Mouse (Mus musculus): ENCODE data around the gene Myo1e. TPM values are rescaled to one million over a fixed set of nuclear protein-coding genes. Genes with fewer than 3 reads are reported as not detected.
A peak's percentile ranks its signal among the peaks of the same experiment; 100 is the strongest.
"Not testable (repeated sequence)": the region's sequence is repeated elsewhere in the genome, so short reads cannot be mapped to it uniquely, and the experiment has no call there.

The Myo1e gene
- total RNA-seq, 4 experiments from 2014 or later: 23.3 to 30.4 (median 30.2) TPM

DNA sequence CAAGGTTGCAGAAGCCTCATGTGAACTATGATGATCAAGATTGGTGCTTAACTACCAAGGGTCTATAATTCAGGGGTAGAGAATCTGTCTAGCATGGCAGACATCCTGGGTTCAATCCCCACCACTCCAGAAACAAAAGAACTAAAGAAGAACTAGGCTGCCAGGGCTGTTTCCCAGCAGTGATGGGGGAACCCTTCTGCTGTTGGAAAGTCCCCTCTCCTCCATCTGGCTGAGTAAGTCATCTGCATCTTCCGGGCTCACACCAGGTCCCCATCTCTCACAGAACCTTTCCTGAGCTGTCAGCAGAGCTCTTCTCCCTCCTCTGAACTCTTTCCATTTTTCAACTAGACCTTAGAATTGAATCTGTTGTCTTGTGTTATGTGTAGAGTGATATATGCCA lies 45.9 kb downstream of the Myo1e start:
- no peak for DNase-seq

DNA sequence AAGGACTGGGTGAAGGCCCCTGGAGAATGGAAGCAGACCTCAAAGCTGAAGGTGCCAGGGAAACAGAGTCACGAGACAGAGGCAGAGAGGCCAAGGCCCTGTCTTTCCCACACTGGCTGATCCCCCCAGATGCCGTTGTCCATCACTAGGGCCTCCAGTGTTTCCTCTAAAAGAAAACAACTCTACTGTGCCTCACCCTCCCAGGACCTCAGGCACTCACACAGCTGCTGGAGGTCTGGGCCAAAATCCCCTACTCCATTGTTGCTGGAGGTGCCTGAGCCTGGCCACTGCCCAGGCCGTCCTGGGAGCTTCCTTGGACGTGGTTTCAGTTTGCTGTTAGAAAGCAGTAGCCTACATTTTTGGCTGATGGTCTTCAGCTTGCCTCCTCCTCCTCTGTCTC lies 47.9 kb downstream of the Myo1e start:
- DNase-seq: no peak

DNA sequence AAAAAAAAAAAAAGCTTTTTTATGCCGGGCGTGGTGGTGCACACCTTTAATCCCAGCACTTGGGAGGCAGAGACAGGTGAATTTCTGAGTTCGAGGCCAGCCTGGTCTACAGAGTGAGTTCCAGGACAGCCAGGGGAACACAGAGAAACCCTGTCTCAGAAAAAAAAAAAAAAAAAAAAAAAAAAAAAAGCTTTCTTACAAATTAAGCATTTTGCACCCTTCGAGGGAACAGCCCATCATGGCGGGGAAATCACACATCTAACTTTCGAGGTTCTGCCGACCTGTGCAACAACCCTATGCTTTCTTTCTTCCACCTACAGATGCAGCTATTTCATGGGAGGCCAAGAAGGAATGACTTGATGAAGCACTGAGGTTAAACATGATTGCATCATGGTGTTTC lies 48.9 kb downstream of the Myo1e start:
- DNase-seq: not testable (repeated sequence)

DNA sequence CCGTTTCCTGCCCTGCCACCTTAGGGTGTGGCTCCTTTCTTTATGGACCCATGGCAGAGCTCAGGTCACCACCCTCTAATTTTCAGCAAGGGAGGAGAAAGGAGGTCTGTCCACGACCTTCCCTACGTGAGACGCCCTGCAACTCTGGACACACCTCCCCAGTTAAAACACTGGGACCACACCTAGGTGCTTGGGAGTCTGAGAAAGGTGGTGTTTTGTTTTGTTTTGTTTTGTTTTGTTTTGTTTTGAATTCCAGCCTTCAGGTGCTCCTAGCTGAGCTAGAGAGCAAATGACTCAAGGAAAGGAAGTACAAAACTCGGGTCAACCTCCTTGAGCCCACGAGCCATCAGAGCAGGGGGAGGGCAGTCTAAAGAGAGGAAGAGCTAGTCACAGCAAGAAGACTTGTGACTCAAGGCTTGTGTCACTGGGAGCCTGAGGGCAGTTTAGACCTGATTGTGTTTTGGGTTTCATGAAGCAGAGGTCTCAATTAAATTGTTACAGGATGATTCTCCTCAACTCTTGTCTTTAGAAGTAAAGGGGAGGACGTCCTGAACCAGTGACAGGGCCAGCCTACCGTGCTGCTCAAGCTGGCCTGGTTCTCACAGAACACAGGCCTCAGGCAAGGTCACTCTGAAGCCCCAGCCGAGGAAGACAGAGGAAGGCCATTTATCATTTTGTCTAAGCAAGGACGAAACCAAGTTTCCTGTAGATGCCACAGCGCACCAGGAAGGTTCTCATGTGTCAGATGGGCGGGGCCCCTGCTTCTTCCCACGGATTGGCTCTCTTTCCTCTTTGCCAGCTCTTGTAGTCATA lies 50.3 kb downstream of the Myo1e start:
- peak; percentile 84 for DNase-seq

DNA sequence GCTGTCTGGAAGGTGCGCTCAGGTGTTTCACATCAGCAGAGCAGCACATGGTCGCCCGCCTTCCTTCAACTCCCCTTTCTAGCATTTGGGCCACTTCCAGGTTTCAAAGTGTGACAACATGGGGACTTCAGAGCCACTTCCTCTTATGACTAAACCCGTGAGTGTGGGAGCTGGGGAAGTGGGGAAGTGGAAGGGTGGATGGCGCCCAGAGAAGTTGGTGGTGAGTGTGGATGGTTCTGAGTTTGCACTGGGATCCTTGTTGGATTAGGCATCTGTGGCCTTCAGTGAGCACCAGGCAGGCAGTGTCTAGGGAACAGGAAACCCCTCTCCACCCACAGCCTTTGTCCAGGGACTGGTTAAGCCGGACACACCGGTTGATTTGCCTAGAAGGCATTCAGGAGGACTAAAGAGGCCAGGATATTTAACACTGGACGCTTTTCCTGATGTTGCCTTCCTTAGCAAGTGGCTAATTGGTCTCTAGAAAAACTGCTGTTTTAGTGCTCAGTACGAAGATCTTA lies 53.2 kb downstream of the Myo1e start:
- no peak for DNase-seq

DNA sequence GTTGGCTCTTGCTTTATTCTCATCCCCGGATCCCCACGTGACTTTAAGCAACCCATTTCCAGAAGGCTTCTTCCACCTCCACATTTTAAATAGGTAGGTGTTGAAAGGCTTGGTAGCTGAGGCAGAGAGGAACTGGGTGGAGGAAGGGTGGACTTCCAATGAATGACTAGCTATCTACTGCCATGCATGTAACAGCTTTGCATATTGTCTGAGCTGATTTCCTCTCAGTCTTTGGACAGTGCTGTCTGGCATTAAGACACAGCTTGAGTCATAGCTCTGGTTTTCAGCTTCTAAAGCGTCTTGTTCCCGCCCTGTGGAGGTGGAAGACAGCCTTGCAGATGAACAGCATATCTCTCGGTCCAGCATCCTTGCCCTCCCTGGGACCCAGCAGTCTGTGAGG lies 54.5 kb downstream of the Myo1e start:
- no peak for DNase-seq

DNA sequence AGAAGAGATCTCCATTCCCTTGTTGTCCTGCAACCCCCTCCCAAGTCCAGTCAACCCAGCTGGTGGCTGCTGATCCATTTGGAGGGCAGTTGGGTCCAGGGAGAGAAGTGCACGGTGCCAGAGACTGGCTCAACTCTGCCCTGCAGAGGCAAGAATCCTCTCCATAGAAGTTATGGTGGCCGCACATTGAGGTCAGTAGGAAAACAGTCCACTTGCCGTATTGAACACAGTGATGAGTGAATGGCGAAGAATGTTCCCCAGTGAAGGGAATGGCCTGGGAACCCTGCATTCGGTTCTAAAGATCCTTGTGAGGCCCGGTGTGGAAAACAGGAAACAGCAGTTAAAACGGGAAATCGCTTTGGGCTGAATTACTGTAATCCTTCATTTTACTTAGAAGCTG lies 56.0 kb downstream of the Myo1e start:
- no peak for DNase-seq

DNA sequence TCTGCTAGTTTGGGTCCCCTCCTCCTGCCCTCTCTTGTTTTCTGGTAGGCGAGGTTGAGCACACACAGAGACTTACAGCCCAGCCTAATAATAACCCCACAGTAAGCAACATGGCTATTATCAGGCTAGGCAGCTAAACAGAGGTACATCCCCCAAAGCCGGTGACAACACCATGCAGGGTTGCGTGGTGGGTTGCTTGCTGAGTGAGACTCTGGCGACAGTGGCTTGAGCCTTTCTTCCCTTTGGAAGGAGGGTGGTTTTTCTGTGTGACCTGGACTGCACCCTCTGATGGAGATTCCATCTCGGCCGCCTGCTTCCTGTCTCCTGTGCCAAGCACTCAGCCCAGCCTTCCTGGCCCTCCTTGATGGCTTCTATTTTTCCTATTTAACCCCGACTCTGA lies 56.6 kb downstream of the Myo1e start:
- no peak for DNase-seq

DNA sequence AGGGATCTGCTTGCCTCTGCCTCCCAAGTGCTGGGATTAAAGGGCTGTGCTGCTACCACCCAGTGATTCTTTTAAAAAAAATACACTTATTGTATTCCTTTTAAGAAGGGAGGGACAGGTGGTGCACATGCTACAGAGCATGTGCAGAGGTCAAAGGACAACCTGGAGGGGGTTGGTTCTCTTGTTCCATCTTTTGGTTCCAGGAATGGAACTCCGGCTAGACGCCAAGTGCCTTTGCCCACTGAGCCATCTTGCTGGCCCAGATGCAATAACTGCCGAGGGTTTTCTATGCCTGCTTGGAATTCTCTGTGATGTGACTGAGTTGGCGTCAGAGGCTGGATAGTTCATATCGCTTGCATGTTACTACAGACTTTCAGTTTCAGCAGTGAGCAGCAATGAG lies 58.4 kb downstream of the Myo1e start:
- no peak for DNase-seq

DNA sequence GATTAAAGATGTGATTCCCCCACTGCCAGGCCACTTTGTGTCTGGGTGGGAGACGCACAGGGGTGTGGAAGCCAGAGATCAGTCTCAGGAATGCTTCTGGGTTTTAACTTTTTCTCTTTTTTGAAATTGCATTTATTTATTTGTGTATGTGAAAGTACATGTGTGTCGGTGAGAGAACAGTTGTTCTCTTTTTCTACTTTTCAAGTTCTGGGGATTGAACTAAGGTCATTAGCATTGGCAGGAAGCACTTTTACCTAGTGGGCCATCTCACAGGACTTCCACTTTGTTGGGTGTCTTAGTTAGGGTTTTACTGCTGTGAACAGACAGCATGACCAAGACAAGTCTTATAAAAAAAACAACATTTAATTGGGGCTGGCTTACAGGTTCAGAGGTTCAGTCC lies 59.0 kb downstream of the Myo1e start:
- no peak for DNase-seq

DNA sequence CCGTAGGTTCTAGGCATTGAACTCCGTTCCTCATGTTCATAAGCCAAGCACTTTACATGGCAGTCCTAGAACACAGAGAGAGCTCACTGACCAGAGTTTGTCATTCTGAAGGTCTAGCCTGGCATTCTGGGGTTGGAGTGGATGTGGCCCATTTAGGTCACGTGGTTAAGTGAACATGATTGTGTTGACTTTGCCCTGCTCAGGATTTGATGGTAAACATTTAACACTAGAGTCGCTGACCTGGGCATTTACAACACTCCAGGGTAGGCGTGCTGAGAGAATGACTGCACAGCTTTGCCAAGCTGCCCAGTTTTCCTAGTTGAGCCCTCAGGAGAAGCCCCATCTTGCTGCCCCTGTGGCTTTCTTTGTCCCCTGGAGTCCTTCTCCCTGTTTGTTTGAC lies 60.0 kb downstream of the Myo1e start:
- DNase-seq: no peak

DNA sequence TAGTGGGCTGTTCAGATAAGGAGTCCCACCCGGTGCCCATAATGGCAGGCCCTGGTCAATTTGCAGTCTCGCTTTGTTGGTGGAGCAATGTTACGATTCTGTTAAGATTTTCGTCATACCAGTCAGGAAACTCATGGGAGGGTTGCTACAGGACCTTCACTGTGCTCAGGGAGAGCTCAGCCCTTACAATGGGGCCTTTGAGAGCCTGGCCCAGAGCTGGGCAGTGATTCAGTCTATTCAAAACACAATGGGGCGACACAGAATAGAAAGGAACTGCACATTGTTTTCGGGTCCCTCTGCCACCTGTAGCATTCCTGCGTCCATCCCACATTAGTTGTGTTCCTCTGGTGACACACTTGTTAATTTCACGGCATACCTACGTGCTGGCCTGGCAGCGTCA lies 62.2 kb downstream of the Myo1e start:
- no peak for DNase-seq

DNA sequence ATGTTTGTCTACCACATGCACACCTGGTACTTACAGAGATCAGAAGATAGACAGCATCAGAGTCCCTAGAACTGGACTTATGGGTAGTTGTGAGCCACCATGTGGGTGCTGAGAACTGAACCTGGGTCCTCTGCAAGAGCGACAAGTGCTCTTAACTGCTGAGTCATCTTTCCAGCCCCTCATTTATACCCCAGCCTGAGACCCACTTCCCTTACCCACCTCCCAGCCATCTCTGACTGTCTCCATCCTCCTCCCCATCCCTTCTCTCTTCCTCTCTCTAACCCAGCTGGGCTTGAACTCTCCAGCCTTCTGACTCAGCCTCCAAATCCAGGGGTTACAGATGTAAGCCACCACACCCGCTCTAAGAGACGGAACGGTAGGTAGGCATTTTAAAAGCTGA lies 63.3 kb downstream of the Myo1e start:
- no peak for DNase-seq

DNA sequence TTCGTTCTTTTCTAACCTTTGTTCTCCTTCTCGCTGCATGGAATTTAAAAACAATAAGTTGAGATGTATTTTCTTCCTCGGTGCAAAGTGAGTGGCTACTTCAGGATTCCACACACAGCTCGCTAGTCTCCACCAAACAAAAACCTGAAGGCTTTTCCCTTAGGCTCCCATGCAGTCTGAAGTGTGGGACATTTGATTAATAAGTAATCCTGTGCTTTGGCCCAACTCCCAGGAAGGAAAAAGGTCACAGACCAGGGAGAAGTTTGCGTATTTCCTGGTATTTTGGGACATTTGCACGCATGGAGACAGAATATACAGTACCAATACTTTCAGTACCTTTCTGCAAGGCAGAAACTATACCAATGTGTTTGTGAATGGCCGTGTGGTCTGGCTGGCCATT lies 64.0 kb downstream of the Myo1e start:
- no peak for DNase-seq

DNA sequence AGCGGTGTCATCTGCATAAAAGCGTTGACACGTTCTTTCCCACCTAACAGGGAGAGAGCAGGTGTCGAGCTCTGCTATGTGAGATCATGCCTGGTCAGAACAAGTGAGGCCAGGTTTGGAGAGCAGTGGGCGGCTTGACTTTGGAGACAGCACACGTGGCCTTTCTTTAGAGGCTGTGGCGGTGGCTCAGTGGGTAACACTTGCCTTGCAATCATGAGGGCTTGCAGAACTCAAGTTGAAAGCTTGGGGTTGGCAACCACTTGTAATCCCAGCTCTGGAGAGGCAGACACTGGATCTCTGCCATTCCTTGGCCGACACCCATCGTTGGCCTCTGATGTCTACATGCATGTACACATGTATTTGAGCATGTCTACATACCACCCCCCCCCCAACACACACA lies 64.5 kb downstream of the Myo1e start:
- DNase-seq: no peak

DNA sequence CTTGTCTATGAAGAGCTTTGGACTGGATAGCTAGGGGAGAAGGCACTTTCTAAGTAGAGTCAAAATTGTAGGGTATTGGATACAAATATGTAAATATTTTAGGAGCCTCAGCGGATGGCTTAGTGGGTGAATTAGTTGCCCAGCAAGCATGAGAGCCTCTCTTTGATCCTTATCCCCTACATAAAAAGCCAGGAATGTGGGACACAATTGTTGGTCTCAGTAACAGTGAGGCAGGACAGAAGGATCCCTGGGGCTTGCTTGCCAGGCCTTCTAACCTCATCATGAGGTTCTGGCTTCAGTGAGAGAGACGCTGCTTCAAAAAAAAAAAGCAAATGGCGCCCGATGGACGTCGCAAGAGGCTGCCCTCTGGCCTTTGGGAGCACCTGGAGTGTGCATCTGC lies 66.9 kb downstream of the Myo1e start:
- no peak for DNase-seq

DNA sequence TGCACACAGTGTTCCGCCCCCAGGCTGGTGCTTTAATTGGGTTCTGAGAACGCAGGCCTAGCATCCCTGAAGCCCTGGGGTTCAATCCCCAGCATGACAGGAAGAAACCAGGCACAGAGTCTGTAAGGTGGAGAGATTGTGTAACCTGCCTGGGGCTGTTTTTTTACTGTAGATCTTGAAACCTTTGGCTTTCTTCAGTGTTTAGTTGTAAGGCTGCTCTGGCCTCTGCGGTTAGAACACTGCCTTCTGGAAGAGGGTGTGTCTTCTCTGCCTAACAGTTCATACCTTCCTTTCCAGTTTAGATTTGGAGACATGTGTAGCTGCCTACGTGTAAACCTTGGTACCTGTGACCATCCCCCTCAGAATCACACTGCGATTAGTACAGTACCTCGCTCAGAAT lies 67.3 kb downstream of the Myo1e start:
- DNase-seq: no peak

DNA sequence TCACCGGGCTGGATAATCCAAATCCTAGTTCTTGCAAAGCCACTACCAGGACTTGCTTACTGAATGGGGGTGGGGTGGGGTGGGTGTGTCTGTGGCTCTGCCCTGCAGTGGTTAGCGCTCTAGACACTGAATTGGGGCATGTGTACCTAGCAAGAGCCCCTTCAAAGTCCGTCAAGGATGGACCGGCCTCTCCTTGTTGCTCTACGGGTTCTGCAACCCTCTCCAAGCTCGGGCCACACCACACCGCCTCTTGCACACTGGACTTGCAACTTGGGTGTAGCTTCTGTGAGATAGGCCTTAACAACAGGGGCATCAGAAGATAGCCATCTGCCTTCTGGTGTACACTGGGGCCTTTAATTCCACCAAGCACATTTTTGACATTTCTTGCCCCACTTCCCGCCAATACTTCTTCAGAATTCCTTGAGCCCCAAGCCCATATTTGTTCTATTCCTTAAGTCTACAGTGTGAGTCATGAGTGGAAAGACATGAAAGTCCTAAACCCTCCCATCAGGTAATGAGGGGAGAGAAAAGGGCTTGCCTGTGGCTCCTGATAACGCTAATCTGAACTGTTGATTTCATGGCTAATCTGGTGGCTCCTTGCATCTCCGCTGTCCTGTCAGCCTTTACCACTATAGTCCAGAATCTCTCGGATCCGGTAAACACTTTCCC lies 67.9 kb downstream of the Myo1e start:
- DNase-seq: no peak

DNA sequence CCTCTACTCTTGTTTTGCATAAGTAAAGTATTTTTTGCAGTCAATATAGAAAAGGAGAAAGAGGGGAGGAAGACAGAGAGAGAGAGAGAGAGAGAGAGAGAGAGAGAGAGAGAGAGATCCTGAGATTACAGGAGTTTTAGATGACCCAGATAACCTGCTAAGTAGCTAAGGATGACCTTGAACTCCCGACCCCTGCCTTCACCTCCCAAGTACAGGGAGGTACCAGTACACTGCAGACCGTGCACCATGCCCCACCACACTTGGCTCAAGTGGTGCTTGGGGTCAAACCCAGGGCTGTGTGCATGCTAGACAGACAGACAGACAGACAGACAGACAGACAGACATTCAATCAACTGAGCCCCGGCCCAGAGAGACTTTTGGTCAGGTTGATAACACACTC lies 69.9 kb downstream of the Myo1e start:
- no peak for DNase-seq

DNA sequence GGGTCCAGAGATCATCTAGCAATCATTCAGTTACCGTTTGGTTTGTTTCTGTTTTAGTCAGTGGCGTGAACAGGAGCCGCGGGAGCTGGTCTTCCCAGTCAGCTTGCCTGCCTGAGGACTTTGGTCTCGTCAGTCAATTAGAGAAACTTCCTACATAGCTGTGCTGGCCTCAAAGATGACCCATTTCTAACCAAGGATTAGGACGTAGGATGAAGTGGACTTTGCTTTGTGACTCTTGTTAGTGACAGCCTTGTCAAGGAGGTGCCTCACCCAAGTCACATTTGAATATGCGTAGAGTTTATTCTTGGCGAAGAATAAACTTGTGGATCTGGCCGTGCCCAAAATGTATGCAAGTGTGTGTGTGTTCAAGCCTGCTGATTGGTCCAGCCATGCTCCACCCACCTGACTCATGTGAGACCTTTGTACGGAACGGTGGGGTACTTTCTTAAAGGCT lies 70.4 kb downstream of the Myo1e start:
- DNase-seq: no peak

DNA sequence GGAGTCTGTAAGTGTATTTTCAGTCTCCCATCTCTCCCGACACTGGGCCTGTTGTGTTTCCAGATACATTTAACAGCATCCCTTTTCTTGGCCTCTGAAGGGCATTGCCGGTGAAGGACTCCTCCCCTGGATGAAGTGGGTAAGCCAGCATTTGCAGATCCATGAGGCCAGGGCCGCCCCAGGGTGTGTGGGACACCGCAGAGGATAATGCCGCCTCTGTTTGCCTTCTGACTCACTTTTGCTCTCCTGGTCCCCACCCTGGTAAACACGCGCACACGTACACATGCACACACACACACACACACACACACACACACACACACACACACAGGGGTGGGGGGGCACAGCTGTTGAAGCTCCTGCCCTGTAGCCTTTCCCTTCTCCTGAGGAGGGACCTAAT lies 74.3 kb downstream of the Myo1e start:
- no peak for DNase-seq

DNA sequence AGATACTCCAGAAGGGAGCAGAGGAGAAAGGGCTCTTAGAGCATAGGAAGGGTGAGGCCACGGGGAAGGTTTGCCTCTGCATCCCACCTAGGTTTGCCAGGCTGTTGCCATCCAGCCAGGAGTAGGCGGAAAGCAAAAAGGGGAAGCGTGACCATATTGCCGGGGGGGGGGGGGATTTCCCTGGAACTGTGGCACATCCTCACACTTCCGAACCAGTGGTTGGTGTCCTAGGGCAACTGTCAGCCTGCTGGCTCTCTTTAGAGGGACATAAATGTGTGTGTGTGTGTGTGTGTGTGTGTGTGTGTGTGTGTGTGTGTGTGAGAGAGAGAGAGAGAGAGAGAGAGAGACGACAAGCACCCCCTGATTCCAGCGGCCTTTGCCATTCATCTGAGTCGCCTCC lies 75.0 kb downstream of the Myo1e start:
- no peak for DNase-seq

DNA sequence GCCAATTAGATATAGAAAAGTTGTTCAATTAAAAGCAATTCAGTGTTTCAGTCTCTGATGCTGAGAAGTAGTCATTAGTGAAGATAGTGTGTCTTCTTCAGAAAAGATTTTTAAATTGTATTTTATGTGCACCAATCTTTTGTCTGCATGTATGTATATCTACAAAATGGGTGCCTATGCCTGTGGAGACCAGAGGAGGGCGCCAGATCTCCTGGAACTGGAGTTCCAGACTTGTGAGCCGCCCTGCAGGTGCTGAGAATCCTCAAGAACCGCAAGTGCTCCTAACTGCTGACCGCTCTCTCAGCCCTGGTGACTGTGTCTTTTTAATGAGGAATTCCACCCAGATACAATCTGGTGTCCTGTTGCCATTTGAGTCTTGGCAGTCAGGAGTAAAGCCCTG lies 76.0 kb downstream of the Myo1e start:
- DNase-seq: no peak

DNA sequence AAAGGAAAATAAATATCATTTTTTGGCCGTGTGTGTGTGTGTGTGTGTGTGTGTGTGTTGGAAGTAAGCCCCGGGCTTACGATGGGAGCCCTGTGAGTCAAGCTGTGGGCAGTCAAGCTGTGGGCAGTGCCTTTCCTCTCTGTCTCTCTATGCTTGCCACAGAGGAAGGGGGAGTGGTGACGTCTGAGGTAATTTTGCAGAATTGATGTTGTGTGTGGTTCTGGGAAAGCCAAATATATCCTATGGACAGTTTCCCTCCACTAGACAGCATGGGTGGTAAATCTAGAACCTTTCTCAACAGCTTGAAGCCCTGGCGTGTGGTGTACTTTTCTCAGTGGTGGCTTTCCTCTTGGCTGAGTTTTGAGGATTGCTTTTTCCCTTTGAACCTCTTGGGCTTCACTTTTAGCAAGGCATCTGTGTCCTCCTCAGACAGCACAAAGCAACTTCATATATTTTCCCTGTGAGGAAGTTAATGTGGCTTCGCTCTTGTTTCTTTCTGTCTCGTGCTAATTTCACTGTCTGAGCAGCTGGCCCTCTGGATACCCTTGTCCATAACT lies 77.5 kb downstream of the Myo1e start:
- DNase-seq: no peak

Data from adrenal gland, adult 8-10 months (tissue).